23 mouse cellular contexts compared by ENCODE assay signal in the genomic region with DNA sequence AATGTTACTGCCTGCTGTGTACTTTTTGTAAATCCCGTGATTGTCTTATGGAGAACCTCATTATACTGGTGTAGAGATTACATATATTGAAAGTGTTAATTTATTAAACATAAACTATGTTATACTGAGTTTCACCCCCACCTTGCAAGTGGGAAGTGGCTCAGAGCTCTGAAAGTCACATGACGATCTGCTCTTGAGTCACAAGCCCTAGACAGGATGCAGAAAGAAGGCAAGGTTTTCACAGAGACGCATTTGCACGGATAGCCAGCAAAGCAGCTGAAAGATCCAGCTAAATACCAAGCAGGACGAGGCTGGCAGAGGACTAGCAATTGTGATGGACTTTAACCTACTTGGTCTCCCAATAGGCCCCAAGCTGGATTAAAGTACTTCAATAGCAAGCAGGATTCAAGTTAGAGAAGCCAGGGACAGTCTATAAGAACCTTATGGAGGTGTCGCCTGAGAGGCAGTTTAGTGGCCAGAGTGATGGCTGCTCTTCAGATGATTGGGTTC. TPM values are rescaled to one million over a fixed set of nuclear protein-coding genes. Genes with fewer than 3 reads are reported as not detected.
DNase-seq lines count a peak whose midpoint lies in the region; ATAC-seq lines count a peak whose summit lies in the region.
"Had no signal": no experiment of that assay in that cellular context is flagged by ENCODE, and none has a peak within 500 bp of the region (broad histone marks: within the 10 kb centered on the region; RNA-seq: fewer than 3 reads in every experiment).

No protein-coding gene starts in this region.

- DNase-seq in kidney, adult 18-20 months, result peak; percentile 31
- no peak for DNase-seq in kidney, postnatal 10 days
- DNase-seq in adipocyte (ENCODE audit: low spot score), result peak; percentile 25
- peak; percentile 29 for DNase-seq in kidney, postnatal 14 days
- no peak for DNase-seq in layer of hippocampus, postnatal 25 days (ENCODE audit: extremely low spot score in 1 of 2, low spot score in 1 of 2)
- DNase-seq in left cerebral cortex, adult 11 months (ENCODE audit: low spot score), result no peak
- DNase-seq: adrenal gland, adult 2 months; adrenal gland, postnatal 36 days; cerebellum, adult 11-12 months; cerebellum, adult 9-11 months; embryo, embryonic 11 days; gastrocnemius, adult 2 months; gastrocnemius, postnatal 36 days; heart, adult 2 months; heart, postnatal 4 days; layer of hippocampus, postnatal 36 days; lung, embryonic 14.5 days; lung, postnatal 36 days; right cerebral cortex, postnatal 4 days; thymus, adult 2 months; thymus, postnatal 36 days had no signal

- no peak for ATAC-seq in cerebellum, adult (ENCODE audit: insufficient number of reproducible peaks, low FRiP score, low TSS enrichment)
- ATAC-seq: forebrain, embryonic 15.5 days had no signal

RNA-seq across cellular contexts. Expression of a gene that starts 4.7 kb away (rescaled TPM):
- 10 to 100 TPM; 92.3 to 94.2 TPM for total RNA-seq in layer of hippocampus, postnatal 25 days (2021)

Comparison
In these comparisons a context has a peak if more than half of its experiments do, and no peak if none do; other contexts are left out.
1. DNase-seq: peak in kidney, adult 18-20 months (single experiment), adipocyte (single experiment) and kidney, postnatal 14 days (single experiment); none in kidney, postnatal 10 days (single experiment), layer of hippocampus, postnatal 25 days (0 of 2) and left cerebral cortex, adult 11 months (single experiment).